Mouse (Mus musculus): ENCODE measurements around the gene Wdr49.
"Not testable (repeated sequence)": the region's sequence is repeated elsewhere in the genome, so short reads cannot be mapped to it uniquely, and the experiment has no call there.

Wdr49 gene

GRCm38 (mm10) chr3:75304621-75305020 lies 177.3 kb downstream of the Wdr49 start:
- DNase-seq (ENCODE audit: low read depth in 2 of 2, low spot score in 2 of 2), result no peak

DNA sequence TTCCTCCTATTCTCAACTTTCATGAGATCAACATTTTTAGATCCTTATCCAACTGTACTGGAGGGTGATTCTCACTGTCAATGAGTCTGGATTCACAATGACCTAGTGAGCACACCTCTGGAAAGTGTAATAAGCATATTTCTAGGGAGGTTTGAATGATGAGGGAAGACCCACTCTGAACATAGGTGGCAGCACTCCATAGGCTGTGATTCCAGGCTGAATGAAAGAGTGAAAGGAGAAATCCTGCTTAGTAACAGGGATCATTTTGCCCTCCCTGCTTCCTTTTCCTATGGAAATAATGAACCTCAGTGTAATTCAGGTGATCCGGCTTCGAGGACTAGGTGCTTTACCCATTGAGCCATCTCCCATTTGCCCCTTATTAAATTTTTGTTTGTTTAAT lies 180.9 kb downstream of the Wdr49 start:
- no peak for DNase-seq (ENCODE audit: low read depth in 2 of 2, low spot score in 2 of 2)

DNA sequence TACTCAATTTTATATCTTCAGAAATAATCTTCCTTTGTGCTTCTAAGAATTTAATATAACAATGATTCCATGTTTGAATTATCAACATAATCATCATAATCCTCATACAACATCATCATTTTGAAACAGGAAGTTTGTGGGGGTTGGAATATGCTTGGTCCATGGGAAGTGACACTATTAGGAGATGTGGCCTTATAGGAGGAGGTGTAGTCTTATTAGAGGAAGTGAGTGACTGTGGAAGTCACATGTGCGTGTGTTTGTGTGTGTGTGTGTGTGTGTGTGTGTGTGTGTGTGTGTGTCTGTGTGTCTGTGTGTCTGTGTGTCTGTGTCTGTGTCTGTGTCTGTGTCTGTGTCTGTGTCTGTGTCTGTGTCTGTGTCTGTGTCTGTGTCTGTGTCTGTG lies 182.5 kb downstream of the Wdr49 start:
- not testable (repeated sequence) for DNase-seq (ENCODE audit: low read depth in 2 of 2, low spot score in 2 of 2)

GRCm38 (mm10) chr3:75297758-75298111 lies 184.2 kb downstream of the Wdr49 start:
- DNase-seq (ENCODE audit: low read depth in 2 of 2, low spot score in 2 of 2), result no peak

- DNase-seq (ENCODE audit: low read depth in 2 of 2, low spot score in 2 of 2), result no peak
Observed at GRCm38 (mm10) chr3:75297026-75297757, 184.8 kb downstream of the Wdr49 start.

- no peak for DNase-seq (ENCODE audit: low read depth in 2 of 2, low spot score in 2 of 2)
Observed at GRCm38 (mm10) chr3:75293243-75293642, 188.7 kb downstream of the Wdr49 start.

DNA sequence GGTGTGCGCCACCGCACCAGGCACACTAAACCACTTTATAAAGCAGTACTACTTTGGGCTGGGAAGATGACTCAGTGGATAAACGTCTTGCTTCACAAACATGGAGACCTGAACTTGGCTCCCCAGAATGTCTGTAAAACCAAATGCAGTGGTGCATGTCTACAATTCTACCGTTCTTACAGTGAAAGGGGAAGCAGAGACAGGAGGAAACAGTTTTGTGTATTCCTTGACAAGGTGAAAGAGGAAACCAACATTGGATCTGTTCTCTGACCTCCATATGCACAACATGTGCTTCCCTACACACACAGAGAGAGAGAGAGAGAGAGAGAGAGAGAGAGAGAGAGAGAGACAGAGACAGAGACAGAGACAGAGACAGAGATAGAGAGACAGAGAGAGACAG lies 204.5 kb downstream of the Wdr49 start:
- no peak for DNase-seq (ENCODE audit: low read depth in 2 of 2, low spot score in 2 of 2)

DNA sequence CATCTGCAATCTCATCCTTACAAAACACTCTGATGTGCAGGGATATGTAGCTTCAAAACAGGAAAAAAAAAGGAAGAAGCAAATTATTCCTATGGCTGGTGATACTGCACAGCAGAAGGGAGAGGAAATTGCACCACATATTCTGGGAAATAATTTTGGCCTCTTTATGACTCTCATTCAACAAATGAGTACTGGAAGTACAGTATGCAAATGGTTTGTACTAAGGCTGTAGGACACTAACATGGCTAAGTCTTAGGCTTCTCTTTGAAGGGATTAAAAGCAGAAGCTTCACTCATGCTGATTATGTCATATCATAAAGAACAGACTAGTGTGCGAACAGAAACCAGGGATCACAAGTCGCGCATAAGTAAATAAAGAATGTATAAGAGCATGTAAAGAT lies 205.4 kb downstream of the Wdr49 start:
- DNase-seq (ENCODE audit: low read depth in 2 of 2, low spot score in 2 of 2), result no peak

DNA sequence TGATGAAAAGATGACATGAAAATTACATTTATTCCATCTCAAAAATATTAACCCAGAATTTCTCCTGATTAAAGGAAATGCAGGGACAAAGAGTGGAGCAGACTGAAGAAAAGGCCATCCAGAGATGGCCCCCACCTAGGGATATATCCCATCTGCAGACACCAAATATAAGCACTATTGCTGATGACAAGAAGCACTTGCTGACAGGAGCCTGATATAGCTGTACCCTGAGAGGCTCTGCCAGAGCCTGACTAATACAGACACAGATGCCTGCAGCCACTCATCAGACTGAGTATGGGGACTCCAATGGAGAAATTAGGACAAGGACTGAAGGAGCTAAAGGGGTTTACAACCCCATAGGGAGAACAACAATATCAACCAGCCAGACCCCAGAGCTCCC lies 206.8 kb downstream of the Wdr49 start:
- DNase-seq (ENCODE audit: low read depth in 2 of 2, low spot score in 2 of 2), result no peak

DNA sequence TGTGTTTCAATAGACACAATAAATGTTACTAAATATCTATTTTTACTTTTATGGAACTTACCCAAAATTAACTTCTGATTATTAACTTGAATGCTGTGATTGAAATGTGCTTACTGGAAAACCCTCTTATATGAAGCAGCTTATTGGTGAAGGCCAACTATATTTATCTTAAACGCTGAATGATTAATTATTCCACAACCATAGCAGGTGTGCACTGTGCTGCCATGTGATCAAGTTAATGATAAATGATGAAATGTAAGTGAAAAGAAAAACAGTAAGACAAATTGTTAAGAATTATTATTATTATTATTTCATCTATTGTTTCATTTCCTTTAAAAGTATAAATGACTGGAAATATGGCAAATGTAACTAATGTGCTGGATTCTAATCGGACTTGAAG lies 212.0 kb downstream of the Wdr49 start, which contains the start of gene Serpini2:
TSS of gene Serpini2 (minus strand) at position 101 of the 400 bp plus-strand sequence.
- DNase-seq (ENCODE audit: low read depth in 2 of 2, low spot score in 2 of 2), result no peak

- no peak for DNase-seq (ENCODE audit: low read depth in 2 of 2, low spot score in 2 of 2)
Observed at GRCm38 (mm10) chr3:75259356-75259755, 222.6 kb downstream of the Wdr49 start.

Measured in CD8-positive naive resting alpha-beta T cell, adult 2 months (primary cell).